Mouse (Mus musculus) kidney, embryonic 15.5 days (tissue): ENCODE measurements around the gene Vmn2r44. TPM values are rescaled to one million over a fixed set of nuclear protein-coding genes. Genes with fewer than 3 reads are reported as not detected.
"Not testable (repeated sequence)": the region's sequence is repeated elsewhere in the genome, so short reads cannot be mapped to it uniquely, and the experiment has no call there.

ENCODE experiments used
- ATAC-seq: fragments of 200-750 bp; cut with Nextera tagmentation; replicated peaks from 2 replicates; pipeline ENCODE4 v1.8.0; 2017; ENCODE audit warnings: moderate TSS enrichment; ENCODE audit not compliant: low FRiP score
- H3K27ac ChIP-seq: fragments of 300-500 bp; sonication (generic); 2 replicates; pipeline ENCODE4 v1.5.1; 2015; ENCODE audit warnings: mild to moderate bottlenecking, inconsistent platforms
- H3K27me3 ChIP-seq: fragments of 300-500 bp; sonication (generic); 2 replicates; pipeline ENCODE4 v1.6.1; 2015; ENCODE audit warnings: inconsistent platforms
- H3K36me3 ChIP-seq: fragments of 300-500 bp; sonication (generic); 2 replicates; pipeline ENCODE4 v1.6.1; 2015; ENCODE audit warnings: inconsistent platforms
- H3K4me1 ChIP-seq: fragments of 300-500 bp; sonication (generic); 2 replicates; pipeline ENCODE4 v1.6.1; 2015; ENCODE audit warnings: inconsistent platforms
- H3K4me2 ChIP-seq: fragments of 300-500 bp; sonication (generic); 2 replicates; pipeline ENCODE4 v1.6.1; 2015; ENCODE audit warnings: moderate library complexity, mild to moderate bottlenecking, inconsistent platforms
- H3K4me3 ChIP-seq: fragments of 300-500 bp; sonication (generic); replicated peaks from 2 replicates; pipeline ENCODE4 v1.5.1; 2015; ENCODE audit warnings: mild to moderate bottlenecking, inconsistent platforms
- H3K9ac ChIP-seq: fragments of 300-500 bp; sonication (generic); 2 replicates; pipeline ENCODE4 v1.6.1; 2015; ENCODE audit warnings: mild to moderate bottlenecking, inconsistent platforms
- H3K9me3 ChIP-seq: fragments of 300-500 bp; sonication (generic); replicated peaks from 2 replicates; pipeline ENCODE4 v1.6.1; 2016; ENCODE audit warnings: inconsistent platforms
- WGBS: fragments of 180-500 bp; shearing (Covaris S2); methylation state at CpG from one replicate; pipeline ENCODE4 v1.1.7; 2015; ENCODE audit warnings: mixed read lengths; 5-methylcytosine and 5-hydroxymethylcytosine counted together
- polyA plus RNA-seq: library from polyadenylated mRNA; unstranded; fragments of >200 nt; fragmentation: Nextera tagmentation; extraction: Ambion mirVana; gene quantifications from 2 replicates; pipeline ENCODE4 v1.2.1, GENCODE M21; 2015

Vmn2r44 gene
- not detected in 2 replicates for polyA plus RNA-seq

DNA sequence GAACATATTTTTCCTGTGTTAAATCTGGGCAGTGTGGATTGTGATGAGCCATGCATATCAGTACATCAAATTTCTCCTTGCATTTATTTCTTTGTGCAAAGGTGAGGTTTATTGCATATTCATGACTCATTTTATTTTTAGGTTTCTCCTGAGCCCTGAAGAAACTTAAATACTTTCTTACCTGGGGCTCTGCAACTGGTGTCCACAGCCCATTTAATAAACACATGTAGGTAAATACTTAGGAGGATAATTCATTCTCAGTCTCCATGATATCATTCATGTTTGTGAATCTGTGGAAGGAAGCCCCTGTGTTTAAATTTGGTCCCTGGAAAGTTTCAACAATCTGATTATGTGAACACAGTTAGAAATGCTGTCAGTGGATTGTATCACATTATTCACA, at the start of gene Vmn2r44:
TSS of gene Vmn2r44 (minus strand) at position 101 of the 400 bp plus-strand sequence.
- not testable (repeated sequence) for H3K27ac ChIP-seq, H3K36me3 ChIP-seq, H3K27me3 ChIP-seq, H3K4me1 ChIP-seq, H3K9me3 ChIP-seq, H3K4me3 ChIP-seq, ATAC-seq, H3K4me2 ChIP-seq, H3K9ac ChIP-seq

DNA sequence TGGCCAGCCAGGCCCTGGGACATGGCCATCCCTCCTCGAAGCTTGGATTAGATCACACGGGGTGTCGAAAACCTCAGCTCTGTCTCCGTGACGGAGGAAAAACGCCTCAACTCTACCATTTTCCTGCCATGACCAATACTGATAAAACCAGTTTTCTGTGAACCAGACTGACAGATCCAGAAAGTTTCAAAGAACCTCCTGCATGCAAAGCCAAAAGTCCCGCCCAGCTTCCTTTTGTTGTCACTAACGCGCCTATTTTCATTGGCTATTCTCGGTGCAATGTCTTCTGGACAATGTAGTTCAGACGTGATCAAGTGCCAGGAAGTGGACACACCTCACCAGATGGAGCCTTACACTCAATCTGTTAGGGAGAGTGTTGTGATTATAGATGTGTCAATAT, 25.3 kb downstream of the Vmn2r44 start:
- H3K36me3 ChIP-seq, H3K4me1 ChIP-seq, H3K9ac ChIP-seq, H3K4me3 ChIP-seq, ATAC-seq, H3K27me3 ChIP-seq, H3K4me2 ChIP-seq, H3K27ac ChIP-seq, H3K9me3 ChIP-seq: not testable (repeated sequence)
- whole genome bisulfite sequencing: 89% methylated on average over 11 of the region's 11 CpGs

Other genes with a start within 250 kb of the Vmn2r44 start
- gene Vmn2r41, start 221.7 kb downstream of the Vmn2r44 start, polyA plus RNA-seq: not detected in 2 replicates
- gene Vmn2r42, start 183.0 kb downstream of the Vmn2r44 start, polyA plus RNA-seq: not detected in 2 replicates
- not detected in 2 replicates for gene Vmn2r43, start 122.7 kb downstream of the Vmn2r44 start, polyA plus RNA-seq
- gene Vmn2r45, start 105.7 kb upstream of the Vmn2r44 start, polyA plus RNA-seq: not detected in 2 replicates